Mouse (Mus musculus): Measurements from ENCODE around the gene Polg. TPM values are rescaled to one million over a fixed set of nuclear protein-coding genes. Genes with fewer than 3 reads are reported as not detected.

The Polg gene
- total RNA-seq, 2 experiments from 2014 or later, result 30.6 to 34.2 TPM

DNA sequence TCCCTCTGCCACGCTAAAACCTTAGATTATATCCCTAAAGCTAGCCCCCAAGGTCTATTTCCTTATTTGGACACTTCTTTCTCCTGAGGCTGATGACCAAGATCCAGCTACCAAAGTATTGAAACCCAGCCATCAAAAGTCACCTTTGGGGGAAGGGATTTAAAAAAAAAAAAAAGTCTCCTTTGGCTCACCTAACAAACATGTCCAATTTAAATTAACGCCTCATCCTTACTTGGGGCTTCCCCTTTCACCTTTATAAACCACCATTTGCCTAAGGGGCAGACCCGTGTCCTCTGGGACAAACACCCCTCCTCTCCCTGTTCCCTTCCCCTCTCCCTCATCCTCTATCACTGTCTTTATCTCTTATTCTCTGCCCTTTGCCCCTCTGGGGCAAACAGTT lies 4.6 kb upstream of the Polg start:
- intact Hi-C loops (cut with DNase I), result no loop called here
- DNase-seq, result no peak

DNA sequence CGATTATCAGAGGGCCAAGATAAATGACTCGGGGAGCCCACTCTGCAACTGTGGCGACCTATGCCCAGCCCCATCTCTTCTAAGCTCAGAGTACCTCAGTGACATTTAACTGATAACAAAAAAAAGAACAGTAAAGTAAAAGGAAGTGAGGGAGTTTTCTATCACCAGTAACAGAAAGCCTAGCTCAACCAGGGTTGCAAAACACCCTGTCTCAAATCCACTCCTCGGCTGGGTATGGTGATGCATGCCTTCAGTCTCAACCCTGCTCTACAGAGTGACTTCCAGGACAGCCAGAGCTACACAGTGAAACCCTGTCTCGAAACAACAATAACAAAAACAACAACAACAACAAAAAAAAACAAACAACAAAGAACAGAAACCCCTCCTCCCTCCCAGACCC lies 3.6 kb upstream of the Polg start:
- DNase-seq, result no peak
- intact Hi-C loops (cut with DNase I), result loop anchor here (5.0 to 10.0 kb wide), 4 partner anchors 77 to 325 kb away; partner anchors contain the start of genes Abhd2, Fanci and Mfge8

DNA sequence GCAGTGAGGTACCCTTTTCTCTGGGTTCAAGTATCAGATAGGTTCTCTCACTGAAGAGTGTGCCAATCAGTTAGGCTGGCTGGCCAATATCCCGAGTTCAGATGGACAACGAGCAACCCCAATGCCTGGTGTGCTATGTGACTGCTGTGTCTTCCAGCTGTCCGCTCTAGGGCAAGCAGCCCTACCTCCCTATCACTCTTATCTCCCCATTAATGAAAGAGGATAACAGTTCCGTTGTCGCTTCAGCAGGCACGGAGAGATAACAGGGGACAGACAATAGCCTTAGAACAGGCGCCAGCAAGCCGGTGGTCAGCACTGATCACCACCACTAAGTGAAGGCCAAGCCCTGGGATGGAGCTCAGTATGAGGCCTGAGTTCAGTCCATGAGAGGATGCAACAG lies 2.8 kb upstream of the Polg start:
- intact Hi-C loops (cut with DNase I), result loop anchor here (5.0 to 10.0 kb wide), 4 partner anchors 77 to 324 kb away; partner anchors contain the start of genes Abhd2, Fanci and Mfge8
- no peak for DNase-seq

DNA sequence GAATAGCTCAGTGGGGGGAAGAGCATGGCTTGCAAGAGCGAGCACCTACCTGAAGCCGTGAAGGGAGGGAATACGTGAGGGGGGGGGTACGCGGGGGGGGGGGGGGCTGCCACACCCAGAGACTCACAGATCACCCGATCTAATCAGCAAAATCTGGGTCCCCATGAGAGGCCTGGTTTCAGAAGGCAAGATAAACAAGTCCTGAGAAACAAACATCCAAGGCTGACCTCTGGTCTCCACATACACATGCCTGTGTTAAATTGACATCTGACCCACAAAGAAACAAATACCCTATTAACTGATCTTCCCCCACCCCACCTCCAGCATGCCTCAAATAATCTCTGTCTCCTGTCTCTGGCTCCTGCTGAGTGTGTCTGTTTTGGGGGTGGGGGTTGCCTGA lies 1.8 kb upstream of the Polg start:
- DNase-seq, result no peak
- intact Hi-C loops (cut with DNase I), result loop anchor here (5.0 to 10.0 kb wide), 4 partner anchors 76 to 323 kb away; partner anchors contain the start of genes Abhd2, Fanci and Mfge8

DNA sequence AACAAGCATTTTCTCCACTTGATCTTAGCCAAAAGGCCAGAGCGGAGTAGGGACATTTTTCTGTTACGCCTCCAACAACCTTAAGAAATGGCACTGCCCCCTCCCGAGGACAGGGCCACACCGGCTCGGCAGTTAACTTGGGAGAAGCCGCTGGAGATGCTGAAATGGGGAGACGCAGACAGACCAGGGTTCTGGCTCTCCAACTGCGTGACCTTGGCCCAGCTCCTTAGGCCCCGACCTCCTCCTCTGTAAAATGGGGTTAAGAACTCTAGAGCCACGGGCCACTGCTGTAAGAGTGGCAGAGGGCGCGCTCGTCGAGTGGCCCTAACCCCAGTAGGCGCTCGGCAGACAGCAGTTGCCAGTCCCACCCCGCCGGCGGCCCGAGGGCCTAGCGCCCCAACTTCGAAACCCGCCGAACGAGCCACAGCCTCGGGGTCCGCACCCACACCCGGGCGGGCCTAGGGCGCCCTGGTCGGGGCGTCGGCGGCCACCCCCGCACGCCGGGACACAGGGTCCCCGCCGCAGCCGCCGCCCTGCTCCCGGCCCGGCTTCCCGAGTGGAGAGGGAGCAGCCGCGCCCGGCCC lies 609 bp downstream of the Polg start:
- DNase-seq, result peak in 1 of 2 experiments; percentile 23
- intact Hi-C loops (cut with DNase I), result loop anchor here (5.0 to 10.0 kb wide), 4 partner anchors 73 to 321 kb away; partner anchors contain the start of genes Abhd2, Fanci and Mfge8

DNA sequence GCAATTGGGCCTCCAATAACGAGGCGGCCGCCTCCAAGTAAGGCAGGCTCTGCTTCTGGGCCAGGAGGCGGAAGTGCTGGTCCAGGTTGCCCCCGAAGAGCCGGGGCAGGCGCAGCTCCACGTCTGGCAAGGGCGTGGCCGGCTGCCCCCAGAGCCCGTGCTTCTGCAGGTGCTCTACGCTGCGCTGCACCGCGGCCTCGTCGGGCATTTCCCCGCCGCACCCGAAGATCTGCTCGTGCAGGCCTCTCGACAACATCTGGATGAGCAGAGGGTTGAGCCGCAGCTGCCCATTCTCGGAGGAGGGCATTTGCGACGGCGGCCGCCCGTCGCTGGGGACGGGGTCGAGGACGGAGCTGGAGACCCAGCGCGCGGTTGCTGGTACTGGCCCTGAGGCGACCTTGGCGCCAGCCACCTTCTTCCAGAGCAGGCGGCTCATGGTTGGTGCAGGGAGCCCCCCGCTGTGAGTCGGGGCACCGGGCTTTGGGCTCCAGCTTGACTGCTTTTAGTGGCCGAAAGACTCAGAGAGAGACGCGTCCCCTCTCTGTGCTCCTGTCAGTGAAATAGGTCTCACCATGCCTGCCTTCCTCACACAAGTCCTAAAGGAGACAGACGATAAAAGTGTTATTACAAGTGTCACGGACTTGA lies 1.3 kb downstream of the Polg start:
- DNase-seq, result no peak
- intact Hi-C loops (cut with DNase I), result loop anchor here (5.0 to 10.0 kb wide), 4 partner anchors 73 to 320 kb away; partner anchors contain the start of genes Abhd2, Fanci and Mfge8

DNA sequence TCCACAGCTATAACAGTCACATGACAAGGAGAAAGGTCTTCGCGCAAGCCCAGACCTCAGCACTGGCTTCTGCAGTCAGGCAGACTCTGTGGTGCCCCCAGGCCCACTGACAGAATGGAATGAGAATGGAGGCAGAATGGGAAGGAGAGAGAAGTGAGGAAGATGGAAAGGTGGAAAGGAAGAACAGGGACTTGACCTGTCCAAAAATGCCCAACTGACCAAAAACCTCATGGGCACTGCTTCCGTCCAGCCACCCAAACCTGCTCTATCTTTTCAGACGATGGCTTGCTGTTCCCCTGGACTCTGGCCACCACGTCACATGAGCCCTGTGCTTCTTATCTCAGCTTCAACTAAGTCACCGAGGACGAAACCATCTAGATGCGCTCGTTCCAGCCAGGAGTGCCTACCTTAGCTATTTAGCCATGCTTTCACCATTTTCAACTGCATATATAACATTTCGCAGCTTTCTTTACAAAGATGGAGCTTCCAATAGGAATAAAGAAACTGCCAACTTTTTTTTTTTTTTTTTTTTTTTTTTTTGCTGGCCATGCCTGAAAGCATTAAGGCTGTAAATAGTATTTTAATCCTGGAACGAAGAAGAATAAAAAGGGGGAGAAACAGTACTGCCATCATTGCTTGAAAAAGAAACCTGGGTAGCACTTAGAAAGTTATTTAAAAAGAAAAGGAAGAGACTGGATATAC lies 2.6 kb downstream of the Polg start:
- intact Hi-C loops (cut with DNase I), result loop anchor here (10.0 kb wide), 3 partner anchors 189 to 319 kb away; partner anchors contain the start of genes Abhd2 and Mfge8
- DNase-seq, result no peak

DNA sequence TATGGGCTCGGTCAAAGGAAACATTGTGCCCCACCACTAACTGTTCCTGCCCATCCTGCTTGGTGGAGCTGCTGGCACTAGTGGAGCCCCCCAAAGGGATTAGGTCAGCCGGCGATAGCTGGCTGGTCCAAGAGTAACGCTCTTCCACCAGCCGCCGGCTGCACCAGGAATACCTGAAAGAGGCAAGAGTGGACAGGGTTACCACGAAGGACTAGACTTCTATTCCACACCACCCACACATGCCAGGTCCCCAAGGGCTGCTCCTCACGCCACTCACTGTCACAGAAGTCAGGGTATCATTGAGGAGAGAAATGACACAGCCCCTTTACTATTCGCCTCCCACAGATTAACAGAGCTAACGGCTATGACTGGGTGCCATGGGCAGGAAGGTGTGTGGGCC lies 4.4 kb downstream of the Polg start:
- intact Hi-C loops (cut with DNase I), result loop anchor here (10.0 kb wide), 3 partner anchors 187 to 317 kb away; partner anchors contain the start of genes Abhd2 and Mfge8
- no peak for DNase-seq

DNA sequence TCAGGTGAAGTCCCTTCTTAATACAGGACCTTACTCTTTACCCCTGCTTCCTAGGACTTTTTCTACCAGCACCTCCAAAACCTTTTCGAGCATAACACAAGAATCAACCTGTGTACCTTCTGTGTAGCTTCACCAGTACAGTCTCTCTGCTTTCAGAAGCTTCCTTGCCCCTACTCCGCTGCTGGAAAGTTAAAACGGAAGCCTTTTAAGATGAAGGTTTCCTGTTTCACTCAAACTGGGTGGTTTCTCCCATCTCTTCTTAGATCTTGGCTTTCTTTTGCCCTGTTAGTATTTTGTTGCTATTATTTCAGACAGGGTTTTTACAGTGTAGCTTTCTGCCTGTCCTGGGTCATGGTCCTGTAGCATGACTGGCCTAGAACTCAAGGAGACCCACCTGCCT lies 18.7 kb downstream of the Polg start:
- DNase-seq, result no peak
- intact Hi-C loops (cut with DNase I), result no loop called here

DNA sequence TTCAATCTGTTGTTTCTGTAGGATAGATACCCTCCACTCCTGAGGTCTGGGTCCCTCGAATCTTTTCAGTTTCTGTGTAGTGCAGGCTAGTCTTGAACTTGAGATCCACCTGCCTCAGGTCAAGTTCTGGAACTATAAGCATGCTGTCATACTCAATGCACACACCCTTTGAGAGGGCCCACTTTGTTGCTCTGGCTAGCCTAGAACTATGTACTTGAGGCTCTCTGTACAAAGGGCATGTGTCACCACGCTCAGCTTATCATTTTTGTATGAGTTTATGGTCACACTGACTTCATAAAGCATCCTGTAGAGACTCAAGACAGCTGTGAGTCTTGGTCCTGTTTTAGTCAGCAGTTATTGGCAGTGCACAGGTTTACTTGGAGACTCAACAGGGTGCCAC lies 19.1 kb downstream of the Polg start:
- DNase-seq, result no peak
- intact Hi-C loops (cut with DNase I), result no loop called here

DNA sequence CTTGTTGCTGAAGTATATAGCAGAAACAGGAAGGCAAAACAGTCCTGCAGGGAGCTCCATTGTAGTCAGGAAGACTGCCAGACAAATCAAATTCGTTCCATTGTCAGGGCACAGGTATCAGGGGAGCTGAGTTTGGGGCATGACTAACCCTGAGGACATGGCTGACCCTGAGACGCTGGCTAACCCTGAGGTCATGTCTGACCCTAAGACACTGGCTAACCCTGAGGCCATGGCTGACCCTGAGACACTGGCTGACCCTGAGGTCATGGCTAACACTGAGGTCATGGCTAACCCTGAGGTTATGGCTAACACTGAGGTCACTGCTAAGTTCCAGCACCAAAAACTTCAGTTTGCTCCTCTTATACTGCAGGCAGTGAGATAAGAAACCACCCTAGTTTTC lies 26.1 kb downstream of the Polg start:
- DNase-seq, result no peak
- intact Hi-C loops (cut with DNase I), result no loop called here

DNA sequence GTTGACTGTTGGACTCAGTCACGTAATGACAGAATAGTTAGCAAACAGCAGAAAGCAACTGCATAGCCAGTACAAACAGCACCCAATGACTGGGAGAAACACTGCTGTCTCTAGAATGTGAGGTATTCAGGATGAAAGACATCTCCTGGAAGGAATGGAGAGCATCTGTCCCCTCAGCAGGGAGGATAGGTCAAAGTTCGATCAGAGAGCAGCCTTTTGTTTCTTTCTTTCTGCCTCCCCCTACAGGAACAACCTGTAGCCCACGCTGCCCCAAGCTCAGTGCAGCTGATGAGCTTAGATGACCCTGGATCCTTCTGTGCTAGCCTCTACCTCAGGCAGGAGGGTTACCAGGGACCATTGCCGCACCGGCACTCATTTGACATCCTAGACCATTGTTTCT lies 37.9 kb downstream of the Polg start:
- intact Hi-C loops (cut with DNase I), result loop anchor here (5.0 kb wide), 1 partner anchor 54 kb away; no protein-coding TSS in a partner anchor
- no peak for DNase-seq

DNA sequence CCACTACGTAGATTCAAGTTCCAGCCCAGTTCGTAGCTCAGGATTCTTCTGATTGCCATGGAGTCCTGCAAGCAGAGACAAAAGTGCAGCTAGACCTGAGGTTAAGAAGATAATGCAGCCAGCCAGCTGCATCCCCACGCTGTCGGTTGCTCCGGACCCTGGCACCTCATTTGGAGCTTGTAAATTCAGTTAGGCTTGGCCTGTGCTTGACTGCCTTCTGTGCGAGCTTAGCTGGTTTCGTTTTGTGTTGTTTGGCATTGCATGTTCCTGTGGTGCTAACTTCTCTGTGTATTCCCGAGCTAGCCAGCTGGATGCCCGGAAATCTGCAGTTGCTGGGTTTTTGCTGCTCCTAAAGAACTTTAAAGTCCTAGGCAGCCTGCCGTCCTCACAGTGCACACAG lies 40.4 kb downstream of the Polg start:
- intact Hi-C loops (cut with DNase I), result loop anchor here (5.0 kb wide), 1 partner anchor 56 kb away; no protein-coding TSS in a partner anchor
- no peak for DNase-seq

DNA sequence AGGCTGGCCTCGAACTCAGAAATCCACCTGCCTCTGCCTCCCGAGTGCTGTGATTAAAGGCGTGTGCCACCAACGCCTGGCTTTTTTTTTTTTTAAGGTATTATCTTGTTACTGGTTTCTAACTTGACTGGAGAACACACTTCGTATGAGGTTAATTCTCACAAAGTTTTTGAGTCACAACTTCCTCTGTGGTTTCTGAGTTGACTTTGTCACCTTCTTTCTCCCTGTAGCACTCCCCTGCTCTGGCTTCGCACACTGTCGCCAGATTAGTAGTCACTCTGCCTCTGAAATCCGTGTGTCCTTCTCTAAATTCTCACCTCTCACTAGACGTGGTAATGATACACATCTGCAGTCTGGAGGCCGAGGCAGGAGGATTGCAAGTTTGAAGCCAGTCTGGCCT lies 43.3 kb downstream of the Polg start:
- intact Hi-C loops (cut with DNase I), result no loop called here
- DNase-seq, result no peak

DNA sequence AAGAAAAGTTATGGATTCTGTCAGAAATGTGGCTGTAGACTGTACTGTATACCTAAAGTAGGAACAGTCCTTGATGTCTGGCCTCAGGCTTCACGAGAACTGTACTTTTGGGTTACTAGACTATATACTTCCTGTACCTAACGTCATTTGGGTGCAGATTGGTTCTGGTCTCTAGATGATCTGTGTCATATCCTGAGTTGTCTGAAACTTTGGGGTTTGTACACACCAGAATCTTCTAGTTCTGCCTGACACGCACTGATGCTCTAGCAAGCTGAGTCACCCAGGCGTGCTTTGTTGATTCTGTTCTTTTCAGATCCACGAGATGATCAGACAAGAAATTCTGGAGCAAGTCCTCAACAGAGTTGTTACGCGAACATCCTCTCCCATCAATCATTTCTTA lies 46.2 kb downstream of the Polg start:
- intact Hi-C loops (cut with DNase I), result no loop called here

DNA sequence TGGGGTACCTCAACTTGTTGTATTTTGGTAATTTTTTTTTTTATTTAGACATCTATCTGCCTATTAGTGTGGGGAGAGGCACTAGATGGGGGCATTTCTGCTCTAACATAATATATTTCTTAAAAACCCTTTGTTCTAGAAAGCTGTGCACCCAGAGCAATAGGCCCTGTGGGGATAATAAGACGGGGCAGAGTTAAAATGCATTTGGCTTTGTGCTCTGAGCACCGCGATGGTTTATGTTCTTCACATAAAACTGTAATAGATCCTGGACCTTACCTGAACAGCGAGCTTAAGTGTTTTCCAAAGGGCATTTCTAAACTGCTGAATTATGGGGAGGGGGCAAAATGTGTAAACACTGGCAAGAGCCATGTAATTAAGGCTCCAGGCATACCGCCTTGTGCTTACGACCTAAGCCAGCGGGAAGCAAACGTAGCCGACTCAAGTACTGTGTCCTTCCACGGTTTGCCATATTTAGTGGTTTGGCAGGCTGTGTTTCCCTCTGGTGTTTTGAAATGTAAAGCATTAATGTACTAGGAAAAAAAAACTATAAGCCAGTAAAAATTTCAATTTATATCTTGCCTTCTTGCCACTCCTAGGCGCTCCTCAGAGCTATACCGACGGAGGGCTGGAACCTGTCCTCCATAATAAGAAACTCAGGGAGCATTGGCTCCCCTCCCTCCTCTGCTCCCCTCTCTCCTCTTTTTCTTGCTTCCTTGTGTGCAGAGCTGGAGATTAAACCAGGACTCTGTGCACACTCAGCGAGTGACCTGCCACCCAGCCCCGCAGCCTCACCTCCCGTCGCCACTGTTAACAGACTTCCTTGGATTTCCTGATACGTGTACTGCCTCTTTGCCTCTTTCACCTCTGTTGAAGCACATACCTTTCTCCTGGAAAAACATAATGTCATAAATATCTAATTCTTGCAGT lies 51.5 kb downstream of the Polg start:
- DNase-seq, result no peak
- intact Hi-C loops (cut with DNase I), result no loop called here

More for the DNA sequence above, 46.2 kb downstream of the Polg start:
- no peak for DNase-seq

DNA sequence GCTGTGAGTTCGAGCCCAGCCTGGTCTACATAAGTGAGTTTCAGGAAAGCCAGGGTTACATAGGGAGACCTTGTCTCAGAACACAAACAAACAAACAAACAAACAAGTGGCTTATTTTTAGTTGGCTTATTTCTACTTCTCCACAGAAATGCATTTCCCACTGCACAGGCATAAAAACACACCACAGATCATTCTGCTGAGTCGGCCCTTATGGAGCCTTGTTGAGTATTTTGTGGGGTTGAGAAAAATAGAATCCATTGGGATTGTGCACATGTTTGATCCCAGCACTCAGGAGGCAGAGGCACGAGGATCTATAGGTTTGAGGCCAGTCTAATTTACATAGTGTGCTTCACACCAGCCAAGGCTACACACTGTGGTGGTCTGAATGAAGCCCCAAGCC lies 65.9 kb downstream of the Polg start:
- no peak for DNase-seq
- intact Hi-C loops (cut with DNase I), result no loop called here

DNA sequence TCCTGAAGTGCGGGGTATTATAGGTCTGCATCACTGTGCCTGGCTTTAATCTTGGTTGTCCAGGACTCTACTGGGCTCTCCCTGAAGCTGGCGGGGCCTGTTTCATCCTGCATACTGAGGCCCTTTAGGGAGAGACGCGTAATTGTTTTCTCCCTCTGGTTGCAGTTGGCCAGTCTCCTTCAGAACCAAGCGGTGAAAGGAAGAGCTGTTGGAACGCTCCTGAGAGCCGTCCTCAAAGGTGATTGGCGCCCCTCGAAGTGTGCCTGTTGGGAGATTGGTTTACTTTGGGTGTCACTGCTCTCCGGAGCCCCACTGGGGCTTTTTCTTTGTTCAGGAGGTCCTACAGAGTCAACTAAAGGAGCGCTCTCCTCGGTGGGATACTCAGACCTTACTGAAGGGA lies 67.2 kb downstream of the Polg start:
- intact Hi-C loops (cut with DNase I), result no loop called here
- DNase-seq, result no peak

DNA sequence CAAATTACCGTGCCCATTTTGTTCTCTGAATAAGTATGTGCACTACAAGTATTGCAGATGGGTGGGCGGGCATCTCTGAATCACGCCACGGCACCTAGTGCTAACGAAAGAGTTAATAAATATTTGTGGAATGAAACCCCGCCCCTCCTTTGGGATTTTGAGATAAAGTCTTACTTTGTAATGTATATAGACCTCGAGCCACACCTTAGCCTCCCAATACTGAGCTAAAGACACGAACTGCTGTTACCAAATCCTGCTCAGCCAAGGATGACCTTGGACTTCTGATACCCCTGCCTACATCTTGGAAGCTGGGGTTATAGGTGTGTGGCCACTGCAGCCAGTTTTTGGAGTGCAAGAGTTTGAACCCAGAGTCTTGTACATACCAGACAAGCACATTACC lies 67.7 kb downstream of the Polg start:
- intact Hi-C loops (cut with DNase I), result no loop called here
- DNase-seq, result no peak

DNA sequence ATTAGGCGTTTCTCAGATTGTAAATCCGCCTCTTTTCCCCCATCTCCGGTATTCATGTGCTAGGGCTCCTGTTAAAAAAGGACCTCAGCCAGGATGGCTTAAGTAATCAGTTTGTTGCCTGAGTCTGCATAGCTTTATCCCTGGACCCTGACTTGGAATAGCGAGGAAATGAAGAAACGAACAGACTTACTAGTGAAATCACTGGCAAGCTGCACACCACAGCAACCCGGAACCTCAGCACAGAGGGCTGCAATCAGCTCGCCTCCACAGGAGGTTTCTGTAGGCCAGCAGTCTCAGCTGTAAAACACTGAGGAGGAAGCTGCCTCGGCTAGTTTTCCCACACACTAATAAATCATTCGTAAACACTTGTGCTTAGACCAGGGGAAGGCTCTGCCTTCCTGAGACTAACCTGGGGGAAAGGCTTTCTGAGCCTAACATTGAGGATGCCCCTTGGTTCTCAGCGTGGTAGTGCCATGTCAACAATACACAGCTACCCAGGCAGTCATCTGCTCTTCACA lies 68.7 kb downstream of the Polg start:
- intact Hi-C loops (cut with DNase I), result no loop called here
- DNase-seq, result no peak
